Mouse (Mus musculus) midbrain, postnatal 0 days (tissue): ENCODE data around the gene Dpm3. TPM values are rescaled to one million over a fixed set of nuclear protein-coding genes. Genes with fewer than 3 reads are reported as not detected.
"Not testable (repeated sequence)": the region's sequence is repeated elsewhere in the genome, so short reads cannot be mapped to it uniquely, and the experiment has no call there.

Experiments used
- ATAC-seq: fragments of 200-750 bp; cut with Nextera tagmentation; 2 replicates; pipeline ENCODE4 v1.8.0; 2017; ENCODE audit warnings: moderate number of reproducible peaks, mild to moderate bottlenecking, moderate TSS enrichment, moderate library complexity; ENCODE audit not compliant: low FRiP score
- DNase-seq: peaks from one replicate; pipeline ENCODE4 v3.0.0-alpha.2; 2015; ENCODE audit warnings: low spot score
- H3K27ac ChIP-seq: fragments of 300-500 bp; sonication (generic); 2 replicates; pipeline ENCODE4 v1.5.1; 2014; ENCODE audit warnings: low read depth, mild to moderate bottlenecking, low read length, mixed read lengths
- H3K27me3 ChIP-seq: fragments of 300-500 bp; sonication (generic); 2 replicates; pipeline ENCODE4 v1.6.1; 2014; ENCODE audit warnings: low read length, control low read depth, mixed read lengths; ENCODE audit not compliant: insufficient read depth
- H3K36me3 ChIP-seq: fragments of 300-500 bp; sonication (generic); 2 replicates; pipeline ENCODE4 v1.6.1; 2014; ENCODE audit warnings: low read length, control low read depth, mixed read lengths; ENCODE audit not compliant: insufficient read depth
- H3K4me1 ChIP-seq: fragments of 300-500 bp; sonication (generic); 2 replicates; pipeline ENCODE4 v1.6.1; 2014; ENCODE audit warnings: mild to moderate bottlenecking, control low read depth, antibody characterized with exemption, low read length, mixed read lengths; ENCODE audit not compliant: insufficient read depth
- H3K4me2 ChIP-seq: fragments of 300-500 bp; sonication (generic); 2 replicates; pipeline ENCODE4 v1.6.1; 2014; ENCODE audit warnings: low read depth, mild to moderate bottlenecking, low read length, mixed read lengths; ENCODE audit not compliant: poor library complexity, severe bottlenecking
- H3K4me3 ChIP-seq: fragments of 300-500 bp; sonication (generic); 2 replicates; pipeline ENCODE4 v1.5.1; 2014; ENCODE audit warnings: low read depth, mild to moderate bottlenecking, low read length, moderate library complexity
- H3K9ac ChIP-seq: fragments of 300-500 bp; sonication (generic); replicated peaks from 2 replicates; pipeline ENCODE4 v1.6.1; 2014; ENCODE audit warnings: mild to moderate bottlenecking, low read length, moderate library complexity, mixed read lengths; ENCODE audit not compliant: poor library complexity, severe bottlenecking
- H3K9me3 ChIP-seq: fragments of 300-500 bp; sonication (generic); 2 replicates; pipeline ENCODE4 v1.6.1; 2016; ENCODE audit warnings: low read length, control low read depth
- CTCF ChIP-seq: IDR thresholded peaks from 2 replicates; pipeline ENCODE4 v1.5.1; 2016; ENCODE audit warnings: antibody characterized with exemption, mild to moderate bottlenecking
- WGBS: fragments of 180-500 bp; shearing (Covaris S2); extraction: QIAGEN DNeasy Blood & Tissue Kit; methylation state at CpG from one replicate; pipeline ENCODE4 v1.1.7; 2014; 5-methylcytosine and 5-hydroxymethylcytosine counted together
- polyA plus RNA-seq: library from polyadenylated mRNA; unstranded; fragments of >200 nt; fragmentation: Nextera tagmentation; extraction: Ambion mirVana; gene quantifications from 2 replicates; pipeline ENCODE4 v1.2.1, GENCODE M21; 2015
- total RNA-seq: library from RNA; depleted of rRNA; stranded (reverse); fragments of >200 nt; gene quantifications from 2 replicates; pipeline ENCODE4 v1.2.3, GENCODE M21; 2014

The Dpm3 gene
- total and polyA plus RNA-seq, 2 experiments from 2014 or later = 69.4 to 223 TPM

DNA sequence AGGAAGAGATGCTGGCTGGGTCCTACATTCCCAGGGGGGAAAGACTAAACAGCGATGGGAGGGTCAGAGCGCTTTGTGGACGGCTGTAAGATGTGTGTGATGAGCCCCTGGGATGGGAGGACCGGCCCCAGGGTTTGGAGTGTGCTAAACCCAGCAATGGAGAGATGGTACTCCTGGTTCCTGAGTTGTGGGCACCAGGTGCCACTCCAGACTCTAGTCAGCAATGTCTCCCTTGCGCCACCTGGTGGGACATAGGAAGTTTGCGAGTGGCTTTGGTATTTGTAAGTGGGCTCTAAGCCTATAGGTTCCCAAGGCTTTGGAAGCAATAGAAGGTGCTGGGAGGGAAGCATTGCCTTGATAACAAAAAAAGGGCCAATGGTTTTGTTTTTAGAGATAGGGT, 43.3 kb upstream of the Dpm3 start:
- 0% methylated on average over 6 of the region's 6 CpGs for WGBS

GRCm38 (mm10) chr3:89216407-89216806, 42.8 kb upstream of the Dpm3 start:
- not testable (repeated sequence) for H3K4me1 ChIP-seq, DNase-seq, ATAC-seq, H3K27ac ChIP-seq, H3K9ac ChIP-seq, H3K4me2 ChIP-seq, H3K9me3 ChIP-seq, H3K27me3 ChIP-seq, H3K36me3 ChIP-seq, H3K4me3 ChIP-seq
- 64% methylated on average over 7 of the region's 7 CpGs for WGBS

More for the DNA sequence above, 43.3 kb upstream of the Dpm3 start:
- Histone ChIP-seq H3K27me3 (no peaks in the 10 kb centered on the region), H3K9me3 (no peaks in the 10 kb centered on the region), H3K4me1 (peaks cover 9% of the 10 kb centered on the region; the same call in 1 of the 2 replicates), H3K27ac (peak overlapping the region; percentile 93), H3K36me3 (peaks cover 4% of the 10 kb centered on the region; the same call in 1 of the 2 replicates), H3K4me2 (peak overlapping the region; percentile 84), H3K9ac (0 out of 2 replicates have a peak overlapping the region, but pooled peaks have one; percentile 66), H3K4me3 (peak overlapping the region; percentile 56)
- peak; percentile 95 for TF ChIP-seq CTCF
- DNase-seq = peak; percentile 96
- ATAC-seq = peak; percentile 50

- no peak overlapping the region for H3K27ac ChIP-seq
- TF ChIP-seq CTCF = no peak
These were observed 40.9 kb upstream of the Dpm3 start for GRCm38 (mm10) chr3:89218271-89218670.

DNA sequence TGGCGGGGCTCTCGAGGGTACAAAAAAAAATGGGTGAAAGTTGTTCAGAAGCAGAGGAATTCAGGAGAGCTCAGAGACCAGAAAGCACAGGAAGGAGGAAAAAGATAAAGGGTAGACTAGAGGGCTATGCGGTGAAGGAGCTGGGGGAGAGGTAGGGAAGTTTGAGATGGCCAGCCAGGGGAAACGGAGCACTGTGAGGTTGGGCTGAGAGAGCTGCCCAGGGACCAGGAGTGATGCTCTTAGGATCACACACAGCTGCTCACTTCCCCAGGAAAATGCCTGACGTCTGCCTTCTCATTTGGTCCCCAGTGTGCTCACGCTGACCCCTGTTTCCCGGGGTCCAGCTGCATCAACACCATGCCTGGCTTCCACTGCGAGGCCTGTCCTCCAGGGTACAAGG, 39.6 kb upstream of the Dpm3 start:
- Histone ChIP-seq H3K27me3 (no peaks in the 10 kb centered on the region), H3K36me3 (no peaks in the 10 kb centered on the region), H3K4me3 (no peak overlapping the region), H3K4me2 (no peak overlapping the region), H3K4me1 (peaks cover 11% of the 10 kb centered on the region; the same call in 1 of the 2 replicates), H3K9ac (no peak overlapping the region), H3K9me3 (no peaks in the 10 kb centered on the region), H3K27ac (no peak overlapping the region)
- WGBS = 50% methylated on average over 8 of the region's 8 CpGs
- DNase-seq (no peak), ATAC-seq (no peak)
- TF ChIP-seq CTCF = no peak

More at GRCm38 (mm10) chr3:89218271-89218670, 40.9 kb upstream of the Dpm3 start:
- no peak overlapping the region for H3K9ac ChIP-seq
- no peaks in the 10 kb centered on the region for H3K27me3 ChIP-seq
- 63% methylated on average over 1 of the region's 1 CpGs for WGBS
- DNase-seq (no peak), ATAC-seq (no peak)
- peaks cover 6% of the 10 kb centered on the region; the same call in 1 of the 2 replicates for H3K4me1 ChIP-seq
- no peak overlapping the region for H3K4me2 ChIP-seq
- H3K36me3 ChIP-seq = no peaks in the 10 kb centered on the region
- H3K4me3 ChIP-seq = no peak overlapping the region
- H3K9me3 ChIP-seq = no peaks in the 10 kb centered on the region

DNA sequence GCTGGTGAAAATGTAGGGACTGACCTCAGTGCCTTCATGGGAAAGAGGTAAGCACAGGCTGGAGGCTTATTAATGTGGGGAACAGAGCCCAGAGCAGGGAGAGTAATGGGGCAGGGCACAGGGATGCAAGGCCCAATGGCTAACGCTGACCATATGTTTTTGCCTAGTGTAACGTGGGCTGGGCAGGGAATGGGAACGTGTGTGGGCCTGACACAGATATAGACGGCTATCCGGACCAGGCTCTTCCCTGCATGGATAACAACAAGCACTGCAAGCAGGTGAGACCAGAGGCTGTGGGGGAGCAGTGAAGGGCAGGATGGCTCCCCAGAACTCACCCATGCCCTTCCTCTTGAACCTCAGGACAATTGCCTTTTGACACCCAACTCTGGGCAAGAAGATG, 38.0 kb upstream of the Dpm3 start:
- no peak overlapping the region for H3K4me3 ChIP-seq
- no peak for TF ChIP-seq CTCF
- 63% methylated on average over 5 of the region's 5 CpGs for WGBS
- no peak overlapping the region for H3K9ac ChIP-seq
- H3K27ac ChIP-seq = no peak overlapping the region
- no peak overlapping the region for H3K4me2 ChIP-seq
- H3K36me3 ChIP-seq = no peaks in the 10 kb centered on the region
- H3K4me1 ChIP-seq = peaks cover 18% of the 10 kb centered on the region; the same call in 1 of the 2 replicates
- H3K27me3 ChIP-seq = no peaks in the 10 kb centered on the region
- no peaks in the 10 kb centered on the region for H3K9me3 ChIP-seq
- ATAC-seq (no peak), DNase-seq (no peak)

GRCm38 (mm10) chr3:89224796-89225195, 34.4 kb upstream of the Dpm3 start:
- peaks cover 26% of the 10 kb centered on the region; the same call in 1 of the 2 replicates for H3K4me1 ChIP-seq
- peak overlapping the region; percentile 39; the same call in 1 of the 2 replicates for H3K9ac ChIP-seq
- peak overlapping the region; percentile 85 for H3K4me2 ChIP-seq
- no peak for ATAC-seq
- 35% methylated on average over 11 of the region's 11 CpGs for WGBS
- H3K27me3 ChIP-seq = no peaks in the 10 kb centered on the region
- no peaks in the 10 kb centered on the region for H3K9me3 ChIP-seq
- peak overlapping the region; percentile 41 for H3K4me3 ChIP-seq
- H3K36me3 ChIP-seq = no peaks in the 10 kb centered on the region
- peak overlapping the region; percentile 80 for H3K27ac ChIP-seq
- no peak for TF ChIP-seq CTCF
- DNase-seq = no peak
